Mouse (Mus musculus): ENCODE measurements around the gene Tirap. TPM values are rescaled to one million over a fixed set of nuclear protein-coding genes. Genes with fewer than 3 reads are reported as not detected.

Gene Tirap
- polyA plus RNA-seq, 1 experiment = 5.4 TPM

DNA sequence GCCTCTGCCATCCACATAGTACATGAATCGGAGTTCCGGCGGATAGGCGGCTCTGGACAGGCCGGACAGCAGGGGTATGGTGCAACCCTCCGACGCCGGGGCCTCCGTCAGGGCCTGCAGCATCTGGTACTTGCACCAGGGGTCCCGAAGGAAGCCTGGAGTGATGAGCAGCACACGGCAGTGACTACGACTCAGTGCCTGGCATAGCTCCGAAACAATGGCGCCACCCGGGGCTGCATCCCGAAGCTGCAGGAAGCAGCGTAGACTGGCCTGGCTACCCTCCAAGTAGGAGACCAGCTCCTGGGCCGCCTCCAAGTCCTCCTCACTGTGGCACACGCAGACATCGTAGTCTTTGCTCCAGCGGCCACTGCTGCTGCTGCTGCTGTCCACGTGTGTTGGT lies 11.4 kb downstream of the Tirap start:
- no peak for TF ChIP-seq USF1 (IDR thresholded peaks at IDR 0.05; ENCODE audit: low read depth)
- no peak for TF ChIP-seq MYOG (IDR thresholded peaks at IDR 0.05; ENCODE audit: control insufficient read depth, extremely low read depth, insufficient read length)
- TF ChIP-seq MAX (IDR thresholded peaks at IDR 0.05) = no peak
- no peak for TF ChIP-seq MYOD1 (IDR thresholded peaks at IDR 0.05; ENCODE audit: control insufficient read depth, insufficient read length, low read depth)
- TF ChIP-seq CTCF (IDR thresholded peaks at IDR 0.05; ENCODE audit: control insufficient read depth, insufficient read depth, insufficient read length) = no peak
- no peak for TF ChIP-seq FOSL1 (IDR thresholded peaks at IDR 0.05; ENCODE audit: insufficient read depth, low read length, poor library complexity, severe bottlenecking)
- no peak for TF ChIP-seq CEBPB (IDR thresholded peaks at IDR 0.05; ENCODE audit: low read depth)
- Histone ChIP-seq H3K79me3 (ENCODE audit: low read depth) (peaks cover 2% of the 10 kb centered on the region), H3K27me3 (ENCODE audit: control insufficient read depth, insufficient read depth, insufficient read length) (no peaks in the 10 kb centered on the region), H3ac (ENCODE audit: control insufficient read depth, insufficient read length, low read depth) (no peak overlapping the region), H3K79me2 (ENCODE audit: control insufficient read depth, insufficient read depth) (no peaks in the 10 kb centered on the region), H3K36me3 (ENCODE audit: control insufficient read depth, insufficient read depth) (peaks cover 14% of the 10 kb centered on the region), H3K4me3 (ENCODE audit: insufficient read depth, poor library complexity, severe bottlenecking) (no peak overlapping the region)

DNA sequence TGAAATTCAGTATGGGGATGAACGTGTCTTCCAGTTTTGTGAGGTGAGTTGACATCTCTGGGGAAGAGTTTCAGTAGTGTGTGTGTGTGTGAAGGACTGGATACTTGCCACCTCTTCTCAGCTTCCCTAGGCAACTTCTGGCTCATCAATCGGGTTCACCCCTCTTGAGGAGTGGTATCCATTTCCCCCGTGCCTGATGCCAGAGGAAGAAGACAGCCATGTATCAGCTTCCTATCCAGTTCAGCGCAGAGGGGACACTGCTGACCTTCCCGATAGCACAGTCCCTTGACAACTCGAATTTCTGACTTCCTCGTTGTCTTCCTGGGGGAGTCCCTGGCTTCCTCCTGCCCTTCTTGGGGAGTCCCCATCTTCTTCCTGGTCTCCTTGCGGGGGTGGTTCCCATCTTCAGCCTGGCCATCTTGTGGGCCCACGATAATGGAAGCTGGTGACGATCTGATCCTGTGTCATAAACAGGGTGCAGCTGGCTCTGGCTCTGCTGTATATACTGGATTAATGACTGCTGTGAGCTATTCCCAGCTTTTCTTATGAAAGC lies 12.7 kb downstream of the Tirap start:
- Histone ChIP-seq H3K79me2 (ENCODE audit: control insufficient read depth, insufficient read depth) (no peaks in the 10 kb centered on the region), H3K4me3 (ENCODE audit: insufficient read depth, poor library complexity, severe bottlenecking) (no peak overlapping the region), H3K36me3 (ENCODE audit: control insufficient read depth, insufficient read depth) (peaks cover 14% of the 10 kb centered on the region), H3K79me3 (ENCODE audit: low read depth) (no peaks in the 10 kb centered on the region), H3ac (ENCODE audit: control insufficient read depth, insufficient read length, low read depth) (no peak overlapping the region), H3K27me3 (ENCODE audit: control insufficient read depth, insufficient read depth, insufficient read length) (no peaks in the 10 kb centered on the region)
- no peak for TF ChIP-seq CTCF (IDR thresholded peaks at IDR 0.05; ENCODE audit: control insufficient read depth, insufficient read depth, insufficient read length)
- no peak for TF ChIP-seq MYOD1 (IDR thresholded peaks at IDR 0.05; ENCODE audit: control insufficient read depth, insufficient read length, low read depth)
- no peak for TF ChIP-seq MAX (IDR thresholded peaks at IDR 0.05)
- no peak for TF ChIP-seq USF1 (IDR thresholded peaks at IDR 0.05; ENCODE audit: low read depth)
- TF ChIP-seq MYOG (IDR thresholded peaks at IDR 0.05; ENCODE audit: control insufficient read depth, extremely low read depth, insufficient read length) = no peak
- no peak for TF ChIP-seq FOSL1 (IDR thresholded peaks at IDR 0.05; ENCODE audit: insufficient read depth, low read length, poor library complexity, severe bottlenecking)
- no peak for TF ChIP-seq CEBPB (IDR thresholded peaks at IDR 0.05; ENCODE audit: low read depth)

DNA sequence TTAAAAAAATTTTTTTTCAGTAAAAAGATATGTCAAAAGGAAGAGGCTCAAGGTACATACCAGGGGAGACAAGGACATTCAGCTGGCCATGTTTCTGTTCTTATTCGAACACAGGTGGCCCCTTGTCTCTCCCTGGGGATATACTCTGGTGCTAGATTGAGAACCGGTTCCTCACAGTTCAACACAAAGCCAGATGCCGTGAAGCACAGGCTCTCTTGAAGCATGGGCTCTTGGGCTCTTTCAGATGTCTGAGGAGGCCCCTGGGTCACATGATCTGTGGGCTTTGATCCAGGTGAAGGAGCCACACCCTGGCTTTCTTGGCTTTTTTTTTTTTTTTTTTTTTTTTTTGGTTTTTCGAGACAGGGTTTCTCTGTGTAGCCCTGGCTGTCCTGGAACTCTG lies 13.7 kb downstream of the Tirap start:
- H3K27me3 ChIP-seq (ENCODE audit: control insufficient read depth, insufficient read depth, insufficient read length) = no peaks in the 10 kb centered on the region
- TF ChIP-seq CTCF (IDR thresholded peaks at IDR 0.05; ENCODE audit: control insufficient read depth, insufficient read depth, insufficient read length) (no peak), FOSL1 (IDR thresholded peaks at IDR 0.05; ENCODE audit: insufficient read depth, low read length, poor library complexity, severe bottlenecking) (no peak), MYOG (IDR thresholded peaks at IDR 0.05; ENCODE audit: control insufficient read depth, extremely low read depth, insufficient read length) (no peak), MYOD1 (IDR thresholded peaks at IDR 0.05; ENCODE audit: control insufficient read depth, insufficient read length, low read depth) (no peak), USF1 (IDR thresholded peaks at IDR 0.05; ENCODE audit: low read depth) (no peak), MAX (IDR thresholded peaks at IDR 0.05) (no peak), CEBPB (IDR thresholded peaks at IDR 0.05; ENCODE audit: low read depth) (no peak)
- no peaks in the 10 kb centered on the region for H3K79me3 ChIP-seq (ENCODE audit: low read depth)
- H3K4me3 ChIP-seq (ENCODE audit: insufficient read depth, poor library complexity, severe bottlenecking) = no peak overlapping the region
- no peak overlapping the region for H3ac ChIP-seq (ENCODE audit: control insufficient read depth, insufficient read length, low read depth)
- no peaks in the 10 kb centered on the region for H3K79me2 ChIP-seq (ENCODE audit: control insufficient read depth, insufficient read depth)
- peaks cover 14% of the 10 kb centered on the region for H3K36me3 ChIP-seq (ENCODE audit: control insufficient read depth, insufficient read depth)

GRCm38 (mm10) chr9:35183359-35183758 lies 16.7 kb downstream of the Tirap start:
- H3K79me2 ChIP-seq (ENCODE audit: control insufficient read depth, insufficient read depth) = no peaks in the 10 kb centered on the region
- H3K27me3 ChIP-seq (ENCODE audit: control insufficient read depth, insufficient read depth, insufficient read length) = no peaks in the 10 kb centered on the region
- TF ChIP-seq MAX (IDR thresholded peaks at IDR 0.05) = no peak
- no peak overlapping the region for H3K4me3 ChIP-seq (ENCODE audit: insufficient read depth, poor library complexity, severe bottlenecking)
- H3K79me3 ChIP-seq (ENCODE audit: low read depth) = no peaks in the 10 kb centered on the region
- no peak overlapping the region for H3ac ChIP-seq (ENCODE audit: control insufficient read depth, insufficient read length, low read depth)
- H3K36me3 ChIP-seq (ENCODE audit: control insufficient read depth, insufficient read depth) = peaks cover 8% of the 10 kb centered on the region

GRCm38 (mm10) chr9:35182832-35183231 lies 17.3 kb downstream of the Tirap start:
- H3K79me2 ChIP-seq (ENCODE audit: control insufficient read depth, insufficient read depth) = no peaks in the 10 kb centered on the region
- H3K36me3 ChIP-seq (ENCODE audit: control insufficient read depth, insufficient read depth) = peaks cover 8% of the 10 kb centered on the region
- H3K4me3 ChIP-seq (ENCODE audit: insufficient read depth, poor library complexity, severe bottlenecking) = no peak overlapping the region
- no peak overlapping the region for H3ac ChIP-seq (ENCODE audit: control insufficient read depth, insufficient read length, low read depth)
- no peak for TF ChIP-seq MYOD1 (IDR thresholded peaks at IDR 0.05; ENCODE audit: control insufficient read depth, insufficient read length, low read depth)
- TF ChIP-seq CEBPB (IDR thresholded peaks at IDR 0.05; ENCODE audit: low read depth) = no peak
- TF ChIP-seq CTCF (IDR thresholded peaks at IDR 0.05; ENCODE audit: control insufficient read depth, insufficient read depth, insufficient read length) = no peak
- TF ChIP-seq FOSL1 (IDR thresholded peaks at IDR 0.05; ENCODE audit: insufficient read depth, low read length, poor library complexity, severe bottlenecking) = no peak
- TF ChIP-seq MAX (IDR thresholded peaks at IDR 0.05) = no peak
- TF ChIP-seq MYOG (IDR thresholded peaks at IDR 0.05; ENCODE audit: control insufficient read depth, extremely low read depth, insufficient read length) = no peak
- no peak for TF ChIP-seq USF1 (IDR thresholded peaks at IDR 0.05; ENCODE audit: low read depth)
- H3K79me3 ChIP-seq (ENCODE audit: low read depth) = no peaks in the 10 kb centered on the region
- H3K27me3 ChIP-seq (ENCODE audit: control insufficient read depth, insufficient read depth, insufficient read length) = no peaks in the 10 kb centered on the region

DNA sequence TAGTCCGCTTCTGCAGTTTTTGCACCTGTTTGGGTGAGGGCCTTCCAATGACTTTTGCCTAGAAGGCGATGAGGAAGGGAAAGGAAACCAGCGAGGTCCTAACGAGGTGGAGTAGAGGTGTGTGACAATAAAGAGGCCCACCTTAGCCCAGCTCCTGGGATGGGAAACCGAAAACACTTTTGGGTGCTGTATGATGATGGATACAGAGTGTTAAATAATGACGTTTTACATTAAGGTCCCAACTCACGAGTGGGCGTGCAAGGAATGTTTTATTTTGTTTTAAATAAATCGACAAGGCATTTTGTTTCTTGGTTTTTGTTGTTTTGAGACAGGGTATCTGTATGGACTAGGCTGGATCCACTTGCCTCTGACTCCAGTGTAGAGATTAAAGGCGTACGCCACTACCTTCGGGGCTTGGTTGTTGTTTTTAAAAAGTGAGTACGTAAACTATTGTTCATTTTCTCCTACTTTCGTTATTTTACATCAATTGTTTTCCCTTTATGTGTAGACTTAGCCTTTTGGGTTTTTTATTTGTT lies 23.9 kb downstream of the Tirap start:
- H3K4me3 ChIP-seq (ENCODE audit: insufficient read depth, poor library complexity, severe bottlenecking) = peak overlapping the region; percentile 53
- H3K79me2 ChIP-seq (ENCODE audit: control insufficient read depth, insufficient read depth) = peaks cover 25% of the 10 kb centered on the region
- TF ChIP-seq MYOD1 (IDR thresholded peaks at IDR 0.05; ENCODE audit: control insufficient read depth, insufficient read length, low read depth) = peak; percentile 14
- TF ChIP-seq USF1 (IDR thresholded peaks at IDR 0.05; ENCODE audit: low read depth) = no peak
- no peak for TF ChIP-seq MYOG (IDR thresholded peaks at IDR 0.05; ENCODE audit: control insufficient read depth, extremely low read depth, insufficient read length)
- TF ChIP-seq CEBPB (IDR thresholded peaks at IDR 0.05; ENCODE audit: low read depth) = no peak
- no peak for TF ChIP-seq MAX (IDR thresholded peaks at IDR 0.05)
- TF ChIP-seq FOSL1 (IDR thresholded peaks at IDR 0.05; ENCODE audit: insufficient read depth, low read length, poor library complexity, severe bottlenecking) = no peak
- TF ChIP-seq CTCF (IDR thresholded peaks at IDR 0.05; ENCODE audit: control insufficient read depth, insufficient read depth, insufficient read length) = no peak
- H3K36me3 ChIP-seq (ENCODE audit: control insufficient read depth, insufficient read depth) = no peaks in the 10 kb centered on the region
- no peak overlapping the region for H3ac ChIP-seq (ENCODE audit: control insufficient read depth, insufficient read length, low read depth)
- no peaks in the 10 kb centered on the region for H3K27me3 ChIP-seq (ENCODE audit: control insufficient read depth, insufficient read depth, insufficient read length)
- peaks cover 8% of the 10 kb centered on the region for H3K79me3 ChIP-seq (ENCODE audit: low read depth)

Measured in C2C12 (cell line).